8 mouse cellular contexts compared by ENCODE assay signal in the genomic region with DNA sequence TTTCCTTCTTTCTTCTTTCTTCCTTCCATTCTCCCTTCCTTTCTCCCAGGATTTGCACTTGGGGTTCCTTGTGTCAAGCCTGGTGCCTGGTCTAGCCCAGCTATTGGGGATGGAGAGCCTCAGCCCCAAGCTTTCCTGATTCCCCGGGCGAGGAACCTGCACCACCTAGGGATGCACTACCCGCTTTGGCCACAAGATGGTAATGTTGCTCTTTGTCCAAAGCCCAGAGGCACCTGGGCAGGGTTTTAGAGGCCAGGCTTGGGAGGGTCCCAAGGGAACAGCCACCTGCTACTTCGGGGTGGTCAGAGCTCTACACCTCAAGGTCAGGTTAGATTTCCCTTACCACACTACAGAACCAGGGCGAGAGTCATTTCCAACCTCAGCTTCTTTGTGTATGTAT. TPM values are rescaled to one million over a fixed set of nuclear protein-coding genes. Genes with fewer than 3 reads are reported as not detected.
DNase-seq lines count a peak whose midpoint lies in the region; ATAC-seq and TF ChIP-seq lines count a peak whose summit lies in the region.

No protein-coding gene starts in this region.

- WGBS in kidney, embryonic 16.5 days, result 5% methylated on average over 5 of the region's 5 CpGs
- 4% methylated on average over 5 of the region's 5 CpGs for whole genome bisulfite sequencing in bone marrow, adult 2 months
- WGBS in forebrain, embryonic 13.5 days, result 1% methylated on average over 5 of the region's 5 CpGs
- WGBS in intestine, embryonic 16.5 days, result 3% methylated on average over 5 of the region's 5 CpGs
- WGBS in limb, embryonic 11.5 days, result 8% methylated on average over 5 of the region's 5 CpGs

- TF ChIP-seq CTCF in bone marrow, adult 2 months (IDR thresholded peaks at IDR 0.05; ENCODE audit: control insufficient read depth, insufficient read depth, low read length), result peak; percentile 81

- peaks cover 15% of the 10 kb centered on the region for H3K4me1 ChIP-seq in kidney, embryonic 16.5 days (ENCODE audit: insufficient read depth, low read length)
- no peaks in the 10 kb centered on the region for H3K4me1 ChIP-seq in bone marrow, adult 2 months (ENCODE audit: control insufficient read depth, insufficient read depth, low read length)
- H3K4me1 ChIP-seq in forebrain, embryonic 13.5 days, result peaks cover 24% of the 10 kb centered on the region
- peaks cover 7% of the 10 kb centered on the region for H3K4me1 ChIP-seq in intestine, embryonic 16.5 days (ENCODE audit: control insufficient read depth, insufficient read depth, low read length)
- H3K4me1 ChIP-seq in limb, embryonic 11.5 days (ENCODE audit: control insufficient read depth, insufficient read depth, low read length), result peaks cover 6% of the 10 kb centered on the region; the same call in 1 of the 2 replicates

- no peak overlapping the region for H3K4me3 ChIP-seq in kidney, embryonic 16.5 days (ENCODE audit: low read length)
- no peak overlapping the region for H3K4me3 ChIP-seq in bone marrow, adult 2 months (replicated peaks; ENCODE audit: control insufficient read depth, low read depth, low read length)
- H3K4me3 ChIP-seq in forebrain, embryonic 13.5 days, result no peak overlapping the region
- H3K4me3 ChIP-seq in intestine, embryonic 16.5 days (ENCODE audit: low read length), result no peak overlapping the region
- no peak overlapping the region for H3K4me3 ChIP-seq in limb, embryonic 11.5 days (ENCODE audit: low read depth, low read length)

- peak; percentile 42 for DNase-seq in kidney, adult 11 months
- DNase-seq in limb, embryonic 11.5 days (ENCODE audit: low spot score), result peak; percentile 91
- DNase-seq in ovary, postnatal 14 days (ENCODE audit: low spot score), result peak; percentile 66
- peak; percentile 76 for DNase-seq in thymus, postnatal 14 days

- H3K9ac ChIP-seq in kidney, embryonic 16.5 days (replicated peaks; ENCODE audit: low read length), result no peak overlapping the region
- H3K9ac ChIP-seq in forebrain, embryonic 13.5 days, result no peak overlapping the region
- H3K9ac ChIP-seq in intestine, embryonic 16.5 days (ENCODE audit: low read depth, low read length), result no peak overlapping the region
- H3K9ac ChIP-seq in limb, embryonic 11.5 days (ENCODE audit: low read length), result no peak overlapping the region

- peaks cover 51% of the 10 kb centered on the region for H3K27me3 ChIP-seq in kidney, embryonic 16.5 days (ENCODE audit: insufficient read depth, low read length)
- H3K27me3 ChIP-seq in forebrain, embryonic 13.5 days, result peaks cover 48% of the 10 kb centered on the region
- peaks cover 47% of the 10 kb centered on the region for H3K27me3 ChIP-seq in intestine, embryonic 16.5 days (replicated peaks; ENCODE audit: control insufficient read depth, insufficient read depth, low read length)
- H3K27me3 ChIP-seq in limb, embryonic 11.5 days (ENCODE audit: control insufficient read depth, insufficient read depth, low read length), result peaks cover 43% of the 10 kb centered on the region

- H3K4me2 ChIP-seq in kidney, embryonic 16.5 days (replicated peaks; ENCODE audit: low read depth, low read length), result no peak overlapping the region
- no peak overlapping the region for H3K4me2 ChIP-seq in forebrain, embryonic 13.5 days
- no peak overlapping the region for H3K4me2 ChIP-seq in intestine, embryonic 16.5 days (ENCODE audit: low read depth, low read length)
- H3K4me2 ChIP-seq in limb, embryonic 11.5 days (ENCODE audit: low read depth, severe bottlenecking), result no peak overlapping the region

- no peak overlapping the region for H3K27ac ChIP-seq in kidney, embryonic 16.5 days (ENCODE audit: low read length)
- H3K27ac ChIP-seq in bone marrow, adult 2 months (ENCODE audit: control insufficient read depth, insufficient read depth, low read depth, low read length, poor library complexity), result no peak overlapping the region
- H3K27ac ChIP-seq in forebrain, embryonic 13.5 days, result no peak overlapping the region
- H3K27ac ChIP-seq in intestine, embryonic 16.5 days (ENCODE audit: low read length), result no peak overlapping the region
- H3K27ac ChIP-seq in limb, embryonic 11.5 days (replicated peaks; ENCODE audit: low read depth, low read length), result no peak overlapping the region

- TF ChIP-seq POLR2A in bone marrow, adult 2 months (IDR thresholded peaks at IDR 0.05; ENCODE audit: borderline replicate concordance, control insufficient read depth, low read depth, low read length), result no peak

- H3K9me3 ChIP-seq in kidney, embryonic 16.5 days (ENCODE audit: low read length), result peaks cover 8% of the 10 kb centered on the region
- peaks cover 5% of the 10 kb centered on the region for H3K9me3 ChIP-seq in forebrain, embryonic 13.5 days (replicated peaks)
- H3K9me3 ChIP-seq in intestine, embryonic 16.5 days (ENCODE audit: control insufficient read depth, low read length), result peaks cover 6% of the 10 kb centered on the region; the same call in 1 of the 2 replicates
- no peaks in the 10 kb centered on the region for H3K9me3 ChIP-seq in limb, embryonic 11.5 days (ENCODE audit: control insufficient read depth, low read length)

- H3K36me3 ChIP-seq in kidney, embryonic 16.5 days (ENCODE audit: insufficient read depth, low read length), result no peaks in the 10 kb centered on the region
- no peaks in the 10 kb centered on the region for H3K36me3 ChIP-seq in forebrain, embryonic 13.5 days (ENCODE audit: poor library complexity, severe bottlenecking)
- no peaks in the 10 kb centered on the region for H3K36me3 ChIP-seq in intestine, embryonic 16.5 days (ENCODE audit: control insufficient read depth, insufficient read depth, low read length)
- no peaks in the 10 kb centered on the region for H3K36me3 ChIP-seq in limb, embryonic 11.5 days (ENCODE audit: control insufficient read depth, insufficient read depth, low read length)

- no peak for ATAC-seq in kidney, embryonic 16.5 days (ENCODE audit: low FRiP score, low TSS enrichment)
- 0 out of 2 replicates have a peak, but pooled peaks have one; percentile 19 for ATAC-seq in forebrain, embryonic 13.5 days
- peak; percentile 25; the same call in 1 of the 2 replicates for ATAC-seq in intestine, embryonic 16.5 days
- ATAC-seq in limb, embryonic 11.5 days (ENCODE audit: insufficient number of reproducible peaks, low FRiP score, low TSS enrichment, low read depth), result no peak

RNA-seq across cellular contexts. Expression of gene Tmem132b, which starts 2.5 kb away (rescaled TPM):
- polyA plus RNA-seq in kidney, embryonic 16.5 days (2015; fragmentation: Nextera tagmentation; extraction: Ambion mirVana), result 0.18 and 0.39 TPM in 2 replicates
- not detected in 2 replicates for polyA plus RNA-seq in bone marrow, adult 2 months (2011; ENCODE audit: insufficient read depth, insufficient read length, low replicate concordance, missing spikeins)
- polyA plus RNA-seq in forebrain, embryonic 13.5 days (2015; fragmentation: Nextera tagmentation; extraction: Ambion mirVana), result 2.1 TPM in 2 replicates
- 0.11 and 0.16 TPM in 2 replicates for polyA plus RNA-seq in intestine, embryonic 16.5 days (2015; fragmentation: Nextera tagmentation; extraction: Ambion mirVana)
- polyA plus RNA-seq in limb, embryonic 11.5 days (2014; fragmentation: Nextera tagmentation; extraction: Ambion mirVana), result 0.08 and 0.09 TPM in 2 replicates

RNA-seq across cellular contexts. Expression of gene Aacs, which starts 53.5 kb away (rescaled TPM):
- polyA plus RNA-seq in kidney, embryonic 16.5 days (2015; fragmentation: Nextera tagmentation; extraction: Ambion mirVana), result 39.8 and 41.1 TPM in 2 replicates
- 4.3 and 18.4 TPM in 2 replicates for polyA plus RNA-seq in bone marrow, adult 2 months (2011; ENCODE audit: insufficient read depth, insufficient read length, low replicate concordance, missing spikeins)
- 53.7 and 54.6 TPM in 2 replicates for polyA plus RNA-seq in forebrain, embryonic 13.5 days (2015; fragmentation: Nextera tagmentation; extraction: Ambion mirVana)
- polyA plus RNA-seq in intestine, embryonic 16.5 days (2015; fragmentation: Nextera tagmentation; extraction: Ambion mirVana), result 81.3 and 83.5 TPM in 2 replicates
- 35.7 and 40.5 TPM in 2 replicates for polyA plus RNA-seq in limb, embryonic 11.5 days (2014; fragmentation: Nextera tagmentation; extraction: Ambion mirVana)

Comparison
In these comparisons a context has a peak if more than half of its experiments do, and no peak if none do; other contexts are left out.
1. ATAC-seq: peak in forebrain, embryonic 13.5 days (single experiment) and intestine, embryonic 16.5 days (single experiment); none in kidney, embryonic 16.5 days (single experiment) and limb, embryonic 11.5 days (single experiment).
2. Peak in every context shown above with its lines, with median percentiles within 50 percentile points of each other: DNase-seq.